Mouse (Mus musculus) liver, embryonic 13.5 days (tissue): ENCODE data around the gene Zfp995. TPM values are rescaled to one million over a fixed set of nuclear protein-coding genes. Genes with fewer than 3 reads are reported as not detected.
"Not testable (repeated sequence)": the region's sequence is repeated elsewhere in the genome, so short reads cannot be mapped to it uniquely, and the experiment has no call there.

Experiments
- ATAC-seq: fragments of 200-750 bp; cut with Nextera tagmentation; 2 replicates; pipeline ENCODE4 v1.8.0; 2017; ENCODE audit warnings: low read depth, mild to moderate bottlenecking, moderate number of reproducible peaks, moderate library complexity
- DNase-seq: peaks from one replicate; pipeline ENCODE4 v3.0.0; 2022
- H3K27ac ChIP-seq: fragments of 300-500 bp; sonication (generic); 2 replicates; pipeline ENCODE4 v1.5.1; 2015; ENCODE audit warnings: moderate library complexity, mild to moderate bottlenecking, inconsistent platforms
- H3K27me3 ChIP-seq: fragments of 300-500 bp; sonication (generic); 2 replicates; pipeline ENCODE4 v1.6.1; 2015; ENCODE audit warnings: mild to moderate bottlenecking, inconsistent platforms
- H3K36me3 ChIP-seq: fragments of 300-500 bp; sonication (generic); 2 replicates; pipeline ENCODE4 v1.6.1; 2015; ENCODE audit warnings: mild to moderate bottlenecking, inconsistent platforms
- H3K4me1 ChIP-seq: fragments of 300-500 bp; sonication (generic); replicated peaks from 2 replicates; pipeline ENCODE4 v1.6.1; 2015; ENCODE audit warnings: inconsistent platforms
- H3K4me2 ChIP-seq: fragments of 300-500 bp; sonication (generic); 2 replicates; pipeline ENCODE4 v1.6.1; 2015; ENCODE audit warnings: inconsistent platforms, mild to moderate bottlenecking, moderate library complexity
- H3K4me3 ChIP-seq: fragments of 300-500 bp; sonication (generic); replicated peaks from 2 replicates; pipeline ENCODE4 v1.5.1; 2015; ENCODE audit warnings: mild to moderate bottlenecking, inconsistent platforms
- H3K9ac ChIP-seq: fragments of 300-500 bp; sonication (generic); 2 replicates; pipeline ENCODE4 v1.6.1; 2015; ENCODE audit warnings: mild to moderate bottlenecking, inconsistent platforms
- H3K9me3 ChIP-seq: fragments of 300-500 bp; sonication (generic); replicated peaks from 2 replicates; pipeline ENCODE4 v1.6.1; 2016; ENCODE audit warnings: inconsistent platforms
- WGBS: fragments of 180-500 bp; shearing (Covaris S2); methylation state at CpG from one replicate; pipeline ENCODE4 v1.1.7; 2015; ENCODE audit not compliant: insufficient replicate concordance; 5-methylcytosine and 5-hydroxymethylcytosine counted together
- polyA plus RNA-seq: library from polyadenylated mRNA; unstranded; fragments of >200 nt; fragmentation: Nextera tagmentation; extraction: Ambion mirVana; gene quantifications from 2 replicates; pipeline ENCODE4 v1.2.1, GENCODE M21; 2015

Gene Zfp995
- 1.9 and 2.5 TPM in 2 replicates for polyA plus RNA-seq

DNA sequence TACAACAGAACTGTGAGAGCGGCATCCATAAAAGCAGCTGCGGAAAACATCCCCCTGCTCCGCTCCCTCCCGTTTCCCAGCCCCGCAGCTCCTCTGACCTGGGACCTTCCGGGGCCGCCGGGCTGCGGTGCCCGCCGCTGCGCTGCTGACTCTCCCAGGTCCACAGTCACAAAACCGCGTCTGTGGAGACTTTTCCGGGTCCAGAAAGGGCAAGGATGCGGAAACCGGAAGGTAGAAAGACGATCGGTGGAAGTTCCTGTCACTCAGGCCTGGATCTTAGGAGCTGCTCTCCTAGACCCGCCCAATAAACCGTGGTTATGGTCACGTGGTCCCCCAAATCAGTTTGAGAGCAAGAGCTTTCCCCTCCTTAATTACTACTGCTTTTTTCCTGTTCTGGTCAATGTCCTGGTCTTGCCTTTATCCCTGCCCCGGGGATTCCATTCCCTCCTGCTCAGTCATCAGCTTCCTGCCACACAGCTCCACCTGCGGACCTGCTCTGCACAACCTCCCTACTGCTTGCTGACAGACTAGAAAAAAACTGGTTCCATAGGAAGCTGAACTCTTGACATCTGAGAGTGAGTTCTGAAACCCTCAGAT lies at the start of gene Zfp995:
Zfp995 (minus strand) TSS at position 471 of the 597 bp plus-strand sequence.
- H3K27ac ChIP-seq, H3K9me3 ChIP-seq, H3K36me3 ChIP-seq, H3K4me1 ChIP-seq, H3K27me3 ChIP-seq: not testable (repeated sequence)
- ATAC-seq, result peak; percentile 90
- Histone ChIP-seq H3K4me2 (peak within 1 kb of the TSS; percentile 64), H3K9ac (peak within 1 kb of the TSS; percentile 59), H3K4me3 (peak within 1 kb of the TSS; percentile 66)
- peak; percentile 37 for DNase-seq
- under 1% methylated on average over 24 of the region's 24 CpGs for WGBS

DNA sequence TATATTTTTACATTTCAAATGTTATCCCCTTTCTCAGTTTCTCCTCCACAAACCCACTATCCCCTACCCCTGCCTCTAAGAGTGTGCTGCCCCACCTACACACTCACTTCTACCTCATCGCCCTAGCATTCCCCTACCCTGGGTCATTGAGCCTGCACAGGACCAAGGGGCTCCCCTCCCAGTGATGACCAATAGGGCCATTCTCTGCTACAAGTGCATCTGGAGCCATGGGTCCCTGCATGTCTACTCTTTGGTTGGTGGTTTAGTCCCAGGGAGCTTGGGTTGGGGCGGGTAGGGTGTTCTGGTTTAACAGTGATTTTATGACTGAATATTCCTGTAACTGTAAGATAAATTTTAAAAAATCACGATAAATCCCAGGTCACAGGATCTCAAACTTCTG lies 687 bp downstream of the Zfp995 start:
- ATAC-seq (0 out of 2 replicates have a peak, but pooled peaks have one; percentile 20), DNase-seq (no peak)
- Histone ChIP-seq H3K27me3 (no peaks in the 10 kb centered on the region), H3K9me3 (no peaks in the 10 kb centered on the region), H3K4me3 (peak overlapping the region; percentile 66), H3K4me2 (peak overlapping the region; percentile 64), H3K9ac (peak overlapping the region; percentile 59), H3K36me3 (no peaks in the 10 kb centered on the region), H3K4me1 (0 out of 2 replicates have a peak, but pooled peaks cover 4% of the 10 kb centered on the region), H3K27ac (no peak overlapping the region)
- 6% methylated on average over 3 of the region's 3 CpGs for WGBS

DNA sequence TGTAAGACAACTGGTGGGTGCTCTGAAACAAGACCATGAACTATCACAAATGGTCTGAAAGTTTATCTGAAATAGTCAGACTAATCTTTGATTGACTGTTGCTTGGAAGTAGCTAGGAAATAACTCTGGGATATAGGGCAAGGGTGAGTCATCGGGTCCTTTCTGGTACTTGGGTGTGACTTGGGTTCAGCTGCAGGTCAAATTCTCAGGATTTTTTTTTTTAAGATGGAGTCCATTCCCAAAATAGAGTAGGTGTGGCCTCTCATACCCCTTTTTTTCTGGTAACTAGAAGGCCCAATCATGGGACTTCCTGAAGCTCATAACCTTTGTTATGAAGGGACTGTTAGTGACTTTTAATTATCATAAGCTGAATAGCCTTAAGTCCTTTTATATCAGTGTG lies 38.5 kb downstream of the Zfp995 start:
- Histone ChIP-seq H3K4me3 (no peak overlapping the region), H3K27me3 (no peaks in the 10 kb centered on the region), H3K36me3 (no peaks in the 10 kb centered on the region), H3K9me3 (no peaks in the 10 kb centered on the region), H3K4me2 (no peak overlapping the region), H3K4me1 (no peaks in the 10 kb centered on the region), H3K9ac (no peak overlapping the region), H3K27ac (no peak overlapping the region)
- 66% methylated on average over 1 of the region's 1 CpGs for WGBS
- DNase-seq (no peak), ATAC-seq (no peak)

DNA sequence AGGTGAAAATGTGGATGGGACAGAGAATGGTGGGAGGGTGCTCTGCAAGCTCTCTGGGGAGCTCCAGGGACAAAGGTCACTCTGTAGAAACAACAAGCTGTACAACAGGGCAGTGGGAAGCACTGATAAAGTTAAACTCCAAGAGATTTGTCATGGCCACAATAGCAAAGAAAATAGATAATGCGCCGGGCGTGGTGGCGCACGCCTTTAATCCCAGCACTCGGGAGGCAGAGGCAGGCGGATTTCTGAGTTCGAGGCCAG lies 63.5 kb downstream of the Zfp995 start:
- H3K9ac ChIP-seq, H3K27ac ChIP-seq, H3K27me3 ChIP-seq, H3K36me3 ChIP-seq, ATAC-seq, H3K9me3 ChIP-seq, H3K4me1 ChIP-seq, DNase-seq, H3K4me3 ChIP-seq: not testable (repeated sequence)
- 72% methylated on average over 8 of the region's 8 CpGs for WGBS
- peak overlapping the region; percentile 66; the same call in 1 of the 2 replicates for H3K4me2 ChIP-seq

DNA sequence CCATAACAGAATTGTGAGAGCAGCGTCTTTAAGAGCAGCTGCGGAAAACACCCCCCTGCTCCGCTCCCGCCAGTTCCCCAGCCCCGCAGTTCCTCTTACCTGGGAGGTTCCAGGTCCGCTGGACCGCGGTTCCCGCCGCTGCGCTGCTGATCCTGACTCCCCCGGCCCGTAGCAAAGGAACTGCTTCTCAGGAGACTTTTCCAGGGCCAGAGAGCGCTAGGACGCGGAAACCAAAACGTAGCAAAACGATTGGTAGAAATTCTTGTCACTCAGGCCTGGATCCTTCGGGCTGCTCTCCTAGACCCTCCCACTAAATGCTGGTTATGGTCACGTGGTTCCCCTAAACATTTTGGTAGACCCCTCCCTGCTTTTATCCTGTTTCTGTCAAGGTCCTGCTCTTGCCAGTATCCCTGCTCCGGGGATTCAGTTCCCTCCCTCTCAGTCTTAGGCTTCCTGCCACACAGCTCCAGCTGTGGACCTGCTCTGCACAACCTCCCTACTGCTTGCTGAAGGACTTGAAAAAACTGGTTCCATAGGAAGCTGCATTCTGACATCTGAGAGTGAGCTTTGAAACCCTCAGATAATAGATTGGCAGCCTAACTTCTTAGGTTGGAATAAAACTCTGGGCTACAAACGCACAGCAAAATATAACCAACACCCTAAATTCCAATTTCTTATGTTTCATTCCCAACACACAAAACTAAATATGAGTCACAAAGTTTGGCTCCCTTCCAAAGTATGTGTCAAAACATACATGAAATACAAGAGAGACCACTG lies 64.0 kb downstream of the Zfp995 start, which contains the start of gene Zfp820:
Zfp820 (minus strand) TSS at position 228 of the 777 bp plus-strand sequence.
- ATAC-seq (peak; percentile 92), DNase-seq (peak; percentile 48)
- H3K9ac ChIP-seq, result peak within 1 kb of the TSS; percentile 72
- no peaks in the 10 kb centered on the region for H3K27me3 ChIP-seq
- no peak within 1 kb of the TSS for H3K27ac ChIP-seq
- no peaks in the 10 kb centered on the region for H3K36me3 ChIP-seq
- peak within 1 kb of the TSS; percentile 66 for H3K4me3 ChIP-seq
- H3K9me3 ChIP-seq, result no peaks in the 10 kb centered on the region
- 3% methylated on average over 22 of the region's 22 CpGs for WGBS
- peak within 1 kb of the TSS; percentile 66 for H3K4me2 ChIP-seq
- 0 out of 2 replicates have a peak, but pooled peaks cover 3% of the 10 kb centered on the region for H3K4me1 ChIP-seq

DNA sequence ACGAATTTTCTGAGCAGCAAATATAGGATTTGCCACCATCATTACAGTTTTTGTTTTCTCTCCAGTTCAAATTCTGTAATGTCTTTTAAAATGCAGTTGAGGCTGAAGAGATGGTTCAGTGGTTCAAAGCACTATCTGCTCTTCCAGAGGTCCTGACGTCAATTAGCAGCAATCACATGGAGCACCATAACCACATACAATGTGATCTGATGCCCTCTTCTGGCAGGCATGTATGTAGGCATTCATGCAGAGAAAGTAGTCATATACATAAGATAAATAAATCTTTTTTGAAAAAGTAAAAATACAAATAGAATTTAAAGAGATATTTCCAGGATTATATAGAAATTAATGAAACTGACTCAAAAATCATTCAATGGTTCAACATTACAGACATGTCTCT lies 71.2 kb downstream of the Zfp995 start:
- Histone ChIP-seq H3K4me1 (no peaks in the 10 kb centered on the region), H3K27ac (no peak overlapping the region), H3K9ac (no peak overlapping the region), H3K4me2 (no peak overlapping the region), H3K9me3 (no peaks in the 10 kb centered on the region), H3K27me3 (no peaks in the 10 kb centered on the region), H3K36me3 (no peaks in the 10 kb centered on the region), H3K4me3 (no peak overlapping the region)
- DNase-seq, result no peak
- no peak for ATAC-seq
- WGBS, result 44% methylated on average over 2 of the region's 2 CpGs

Other genes with a start within 250 kb of the Zfp995 start
- gene Gm10226, start 218.1 kb downstream of the Zfp995 start, polyA plus RNA-seq, result 3.7 and 4.9 TPM in 2 replicates
- 3.8 and 5.0 TPM in 2 replicates for gene Zfp760, start 202.2 kb downstream of the Zfp995 start, polyA plus RNA-seq
- gene Zfp229, start 179.1 kb downstream of the Zfp995 start, polyA plus RNA-seq, result 2.0 and 2.4 TPM in 2 replicates
- gene Zfp820, start 64.2 kb downstream of the Zfp995 start, polyA plus RNA-seq, result 1.9 and 2.1 TPM in 2 replicates
- gene Zfp942, start 52.5 kb upstream of the Zfp995 start, polyA plus RNA-seq, result 8.8 and 11.9 TPM in 2 replicates
- gene Zfp943, start 52.6 kb upstream of the Zfp995 start, polyA plus RNA-seq, result 5.3 and 7.9 TPM in 2 replicates